Mouse (Mus musculus) left cerebral cortex, postnatal 10 days (tissue): Measurements from ENCODE around the gene R3hcc1l. TPM values are rescaled to one million over a fixed set of nuclear protein-coding genes. Genes with fewer than 3 reads are reported as not detected.

Experiments
- DNase-seq, 2 experiments: peaks; one replicate each; pipeline ENCODE4 v3.0.0; 2021 to 2022; ENCODE audit warnings: low spot score in 2 of 2, mixed read lengths in 1 of 2; ENCODE audit errors: extremely low spot score in 1 of 2
- intact Hi-C: fragments of 180-260 bp; cut with DNase I; formaldehyde crosslinking; loops from one replicate; pipeline ENCODE4 v1.15.1; 2025
- total RNA-seq, 2 experiments: library from RNA; stranded (reverse); gene quantifications; 2 replicates each; pipeline ENCODE4 v1.2.3; 2021

Gene R3hcc1l
- total RNA-seq, 2 experiments from 2014 or later = 12.7 to 17.7 TPM

GRCm38 (mm10) chr19:42538911-42539310, 20.4 kb downstream of the R3hcc1l start:
- no peak for DNase-seq
- intact Hi-C loops = no loop called here

GRCm38 (mm10) chr19:42539414-42540189, 21.0 kb downstream of the R3hcc1l start:
- DNase-seq = no peak
- intact Hi-C loops = no loop called here

- intact Hi-C loops = no loop called here
- DNase-seq = no peak
Observed at GRCm38 (mm10) chr19:42540649-42541048, 22.1 kb downstream of the R3hcc1l start.

GRCm38 (mm10) chr19:42558701-42559100, 40.1 kb downstream of the R3hcc1l start:
- intact Hi-C loops = no loop called here
- DNase-seq = no peak

GRCm38 (mm10) chr19:42561991-42562390, 43.4 kb downstream of the R3hcc1l start:
- intact Hi-C loops = no loop called here
- DNase-seq = no peak

GRCm38 (mm10) chr19:42562981-42563380, 44.4 kb downstream of the R3hcc1l start:
- intact Hi-C loops = no loop called here
- DNase-seq = no peak

- no peak for DNase-seq
- intact Hi-C loops = no loop called here
Observed at GRCm38 (mm10) chr19:42563726-42564270, 45.2 kb downstream of the R3hcc1l start.

GRCm38 (mm10) chr19:42566283-42567019, 47.9 kb downstream of the R3hcc1l start:
- DNase-seq = no peak
- intact Hi-C loops = no loop called here

- DNase-seq = no peak
- intact Hi-C loops = no loop called here
Observed at GRCm38 (mm10) chr19:42567020-42567419, 48.5 kb downstream of the R3hcc1l start.

- intact Hi-C loops = no loop called here
Observed at GRCm38 (mm10) chr19:42569076-42569475, 50.5 kb downstream of the R3hcc1l start.

GRCm38 (mm10) chr19:42571291-42571690, 52.7 kb downstream of the R3hcc1l start:
- no peak for DNase-seq
- intact Hi-C loops = no loop called here

More at GRCm38 (mm10) chr19:42569076-42569475, 50.5 kb downstream of the R3hcc1l start:
- no peak for DNase-seq

- intact Hi-C loops = no loop called here
- no peak for DNase-seq
Observed at GRCm38 (mm10) chr19:42575317-42575716, 56.8 kb downstream of the R3hcc1l start.

- DNase-seq = no peak
- intact Hi-C loops = no loop called here
Observed at GRCm38 (mm10) chr19:42576856-42577255, 58.3 kb downstream of the R3hcc1l start.

- intact Hi-C loops = no loop called here
- no peak for DNase-seq
Observed at GRCm38 (mm10) chr19:42578631-42579030, 60.1 kb downstream of the R3hcc1l start.

GRCm38 (mm10) chr19:42580701-42581100, 62.1 kb downstream of the R3hcc1l start:
- no peak for DNase-seq
- intact Hi-C loops = loop anchor here (10.0 kb wide), 3 partner anchors 194 to 814 kb away; partner anchors contain the start of gene Hps1

- intact Hi-C loops = loop anchor here (10.0 kb wide), 3 partner anchors 192 to 812 kb away; partner anchors contain the start of gene Hps1
- no peak for DNase-seq
Observed at GRCm38 (mm10) chr19:42582811-42583370, 64.3 kb downstream of the R3hcc1l start.

GRCm38 (mm10) chr19:42583677-42584076, 65.1 kb downstream of the R3hcc1l start:
- intact Hi-C loops = loop anchor here (10.0 kb wide), 3 partner anchors 191 to 811 kb away; partner anchors contain the start of gene Hps1
- no peak for DNase-seq

GRCm38 (mm10) chr19:42584188-42584587, 65.6 kb downstream of the R3hcc1l start:
- DNase-seq = no peak
- intact Hi-C loops = loop anchor here (10.0 kb wide), 3 partner anchors 191 to 811 kb away; partner anchors contain the start of gene Hps1

- intact Hi-C loops = loop anchor here (5.0 to 10.0 kb wide), 4 partner anchors 65 to 807 kb away; partner anchors contain the start of gene Hps1
- DNase-seq = no peak
Observed at GRCm38 (mm10) chr19:42587704-42588103, 69.1 kb downstream of the R3hcc1l start.
